Mouse (Mus musculus): Measurements from ENCODE around the gene 9330182L06Rik. TPM values are rescaled to one million over a fixed set of nuclear protein-coding genes. Genes with fewer than 3 reads are reported as not detected.

9330182L06Rik gene
- polyA plus RNA-seq, 1 experiment from 2014 or later: 2.0 TPM

GRCm38 (mm10) chr5:9339511-9340173 is 73.7 kb downstream of the 9330182L06Rik start:
- 75% methylated on average over 8 of the region's 8 CpGs for WGBS
- H3K9me3 ChIP-seq: no peaks in the 10 kb centered on the region
- no peaks in the 10 kb centered on the region for H3K36me3 ChIP-seq (replicated peaks)
- no peak for DNase-seq (ENCODE audit: low spot score)
- H3K4me1 ChIP-seq: 0 out of 2 replicates have a peak, but pooled peaks cover 2% of the 10 kb centered on the region
- H3K27ac ChIP-seq (replicated peaks): no peak overlapping the region
- H3K4me3 ChIP-seq: no peak overlapping the region
- no peaks in the 10 kb centered on the region for H3K27me3 ChIP-seq (replicated peaks; ENCODE audit: low read depth, poor library complexity, severe bottlenecking)

GRCm38 (mm10) chr5:9344581-9344980 is 78.7 kb downstream of the 9330182L06Rik start:
- Histone ChIP-seq H3K4me3 (no peak overlapping the region), H3K27ac (replicated peaks) (no peak overlapping the region), H3K27me3 (replicated peaks; ENCODE audit: low read depth, poor library complexity, severe bottlenecking) (no peaks in the 10 kb centered on the region), H3K9me3 (no peaks in the 10 kb centered on the region), H3K36me3 (replicated peaks) (no peaks in the 10 kb centered on the region), H3K4me1 (0 out of 2 replicates have a peak, but pooled peaks cover 2% of the 10 kb centered on the region)
- WGBS: 67% methylated on average over 5 of the region's 5 CpGs
- DNase-seq (ENCODE audit: low spot score): no peak

GRCm38 (mm10) chr5:9345038-9345617 is 79.2 kb downstream of the 9330182L06Rik start:
- no peaks in the 10 kb centered on the region for H3K36me3 ChIP-seq (replicated peaks)
- 86% methylated on average over 10 of the region's 10 CpGs for WGBS

GRCm38 (mm10) chr5:9345625-9346024 is 79.7 kb downstream of the 9330182L06Rik start:
- no peak overlapping the region for H3K4me3 ChIP-seq
- 91% methylated on average over 3 of the region's 3 CpGs for whole genome bisulfite sequencing
- no peak for DNase-seq (ENCODE audit: low spot score)
- H3K36me3 ChIP-seq (replicated peaks): no peaks in the 10 kb centered on the region
- no peak overlapping the region for H3K27ac ChIP-seq (replicated peaks)
- no peaks in the 10 kb centered on the region for H3K9me3 ChIP-seq
- H3K4me1 ChIP-seq: 0 out of 2 replicates have a peak, but pooled peaks cover 2% of the 10 kb centered on the region
- no peaks in the 10 kb centered on the region for H3K27me3 ChIP-seq (replicated peaks; ENCODE audit: low read depth, poor library complexity, severe bottlenecking)

More at GRCm38 (mm10) chr5:9345038-9345617, 79.2 kb downstream of the 9330182L06Rik start:
- Histone ChIP-seq H3K27ac (replicated peaks) (no peak overlapping the region), H3K9me3 (no peaks in the 10 kb centered on the region), H3K4me1 (0 out of 2 replicates have a peak, but pooled peaks cover 2% of the 10 kb centered on the region), H3K4me3 (no peak overlapping the region), H3K27me3 (replicated peaks; ENCODE audit: low read depth, poor library complexity, severe bottlenecking) (no peaks in the 10 kb centered on the region)
- DNase-seq (ENCODE audit: low spot score): no peak

GRCm38 (mm10) chr5:9346510-9346909 is 80.6 kb downstream of the 9330182L06Rik start:
- no peaks in the 10 kb centered on the region for H3K27me3 ChIP-seq (replicated peaks; ENCODE audit: low read depth, poor library complexity, severe bottlenecking)
- no peaks in the 10 kb centered on the region for H3K9me3 ChIP-seq
- no peak for DNase-seq (ENCODE audit: low spot score)
- 83% methylated on average over 4 of the region's 4 CpGs for WGBS
- 0 out of 2 replicates have a peak, but pooled peaks cover 2% of the 10 kb centered on the region for H3K4me1 ChIP-seq
- H3K4me3 ChIP-seq: no peak overlapping the region
- H3K27ac ChIP-seq (replicated peaks): no peak overlapping the region
- no peaks in the 10 kb centered on the region for H3K36me3 ChIP-seq (replicated peaks)

GRCm38 (mm10) chr5:9352163-9352562 is 86.2 kb downstream of the 9330182L06Rik start:
- H3K4me1 ChIP-seq: no peaks in the 10 kb centered on the region
- 93% methylated on average over 5 of the region's 5 CpGs for WGBS
- no peaks in the 10 kb centered on the region for H3K27me3 ChIP-seq (replicated peaks; ENCODE audit: low read depth, poor library complexity, severe bottlenecking)
- H3K4me3 ChIP-seq: no peak overlapping the region
- no peaks in the 10 kb centered on the region for H3K36me3 ChIP-seq (replicated peaks)
- no peak overlapping the region for H3K27ac ChIP-seq (replicated peaks)
- no peaks in the 10 kb centered on the region for H3K9me3 ChIP-seq
- DNase-seq (ENCODE audit: low spot score): no peak

GRCm38 (mm10) chr5:9352646-9353045 is 86.7 kb downstream of the 9330182L06Rik start:
- H3K4me1 ChIP-seq: no peaks in the 10 kb centered on the region
- no peaks in the 10 kb centered on the region for H3K9me3 ChIP-seq
- no peak overlapping the region for H3K27ac ChIP-seq (replicated peaks)
- 60% methylated on average over 1 of the region's 1 CpGs for WGBS
- no peak for DNase-seq (ENCODE audit: low spot score)
- H3K36me3 ChIP-seq (replicated peaks): no peaks in the 10 kb centered on the region
- H3K27me3 ChIP-seq (replicated peaks; ENCODE audit: low read depth, poor library complexity, severe bottlenecking): no peaks in the 10 kb centered on the region
- H3K4me3 ChIP-seq: no peak overlapping the region

- Histone ChIP-seq H3K9me3 (no peaks in the 10 kb centered on the region), H3K4me3 (no peak overlapping the region), H3K27ac (replicated peaks) (no peak overlapping the region), H3K4me1 (no peaks in the 10 kb centered on the region), H3K27me3 (replicated peaks; ENCODE audit: low read depth, poor library complexity, severe bottlenecking) (no peaks in the 10 kb centered on the region), H3K36me3 (replicated peaks) (no peaks in the 10 kb centered on the region)
- 94% methylated on average over 1 of the region's 1 CpGs for WGBS
- DNase-seq (ENCODE audit: low spot score): no peak
Observed at GRCm38 (mm10) chr5:9354257-9354656, 88.3 kb downstream of the 9330182L06Rik start.

GRCm38 (mm10) chr5:9358076-9358475 is 92.2 kb downstream of the 9330182L06Rik start:
- WGBS: 46% methylated on average over 2 of the region's 2 CpGs
- H3K27ac ChIP-seq (replicated peaks): no peak overlapping the region
- no peak for DNase-seq (ENCODE audit: low spot score)
- no peaks in the 10 kb centered on the region for H3K9me3 ChIP-seq
- H3K4me3 ChIP-seq: no peak overlapping the region
- H3K36me3 ChIP-seq (replicated peaks): no peaks in the 10 kb centered on the region
- H3K4me1 ChIP-seq: no peaks in the 10 kb centered on the region
- no peaks in the 10 kb centered on the region for H3K27me3 ChIP-seq (replicated peaks; ENCODE audit: low read depth, poor library complexity, severe bottlenecking)

- 87% methylated on average over 7 of the region's 7 CpGs for WGBS
- DNase-seq (ENCODE audit: low spot score): no peak
- Histone ChIP-seq H3K4me3 (no peak overlapping the region), H3K36me3 (replicated peaks) (no peaks in the 10 kb centered on the region), H3K27ac (replicated peaks) (no peak overlapping the region), H3K4me1 (no peaks in the 10 kb centered on the region), H3K27me3 (replicated peaks; ENCODE audit: low read depth, poor library complexity, severe bottlenecking) (no peaks in the 10 kb centered on the region), H3K9me3 (no peaks in the 10 kb centered on the region)
Observed at GRCm38 (mm10) chr5:9361982-9362661, 96.2 kb downstream of the 9330182L06Rik start.

GRCm38 (mm10) chr5:9364937-9365336 is 99.0 kb downstream of the 9330182L06Rik start:
- no peak for DNase-seq (ENCODE audit: low spot score)
- H3K4me1 ChIP-seq: no peaks in the 10 kb centered on the region
- H3K36me3 ChIP-seq (replicated peaks): no peaks in the 10 kb centered on the region
- H3K27ac ChIP-seq (replicated peaks): no peak overlapping the region
- no peaks in the 10 kb centered on the region for H3K27me3 ChIP-seq (replicated peaks; ENCODE audit: low read depth, poor library complexity, severe bottlenecking)
- H3K4me3 ChIP-seq: no peak overlapping the region
- WGBS: 79% methylated on average over 1 of the region's 1 CpGs
- no peaks in the 10 kb centered on the region for H3K9me3 ChIP-seq

- DNase-seq (ENCODE audit: low spot score): no peak
- no peak overlapping the region for H3K4me3 ChIP-seq
- H3K4me1 ChIP-seq: no peaks in the 10 kb centered on the region
- H3K27ac ChIP-seq (replicated peaks): no peak overlapping the region
- 67% methylated on average over 11 of the region's 11 CpGs for WGBS
- H3K27me3 ChIP-seq (replicated peaks; ENCODE audit: low read depth, poor library complexity, severe bottlenecking): no peaks in the 10 kb centered on the region
- no peaks in the 10 kb centered on the region for H3K9me3 ChIP-seq
- no peaks in the 10 kb centered on the region for H3K36me3 ChIP-seq (replicated peaks)
Observed at GRCm38 (mm10) chr5:9367920-9368692, 102.2 kb downstream of the 9330182L06Rik start.
